Mouse (Mus musculus) bone marrow, adult 2 months (tissue): ENCODE results near the gene Aldh1a3.

Experiments
- CTCF ChIP-seq: fragments of 200-500 bp; IDR thresholded peaks from 2 replicates; pipeline ENCODE4 v1.5.1; 2011; ENCODE audit warnings: low read length, control low read depth; ENCODE audit not compliant: control insufficient read depth, insufficient read depth
- POLR2A ChIP-seq: fragments of 200-500 bp; IDR thresholded peaks from 2 replicates; pipeline ENCODE4 v1.6.1; 2011; ENCODE audit warnings: low read depth, mild to moderate bottlenecking, control low read depth, low read length, borderline replicate concordance; ENCODE audit not compliant: control insufficient read depth

- TF ChIP-seq POLR2A: no peak
- no peak for TF ChIP-seq CTCF
Measured at GRCm38 (mm10) chr7:66402876-66403275, 24.4 kb downstream of the Aldh1a3 start.
